Mouse (Mus musculus) spleen, adult 2 months (tissue): ENCODE data around the gene Stap2.

Source experiments
- CTCF ChIP-seq: fragments of 200-500 bp; IDR thresholded peaks from 2 replicates; pipeline ENCODE4 v1.5.1; 2011; ENCODE audit warnings: mild to moderate bottlenecking, inconsistent platforms; ENCODE audit not compliant: insufficient read depth, insufficient read length, insufficient replicate concordance; ENCODE audit errors: extremely low read depth
- POLR2A ChIP-seq: fragments of 200-500 bp; IDR thresholded peaks from 2 replicates; pipeline ENCODE4 v1.6.1; 2011; ENCODE audit warnings: low read depth, low read length, inconsistent platforms

DNA sequence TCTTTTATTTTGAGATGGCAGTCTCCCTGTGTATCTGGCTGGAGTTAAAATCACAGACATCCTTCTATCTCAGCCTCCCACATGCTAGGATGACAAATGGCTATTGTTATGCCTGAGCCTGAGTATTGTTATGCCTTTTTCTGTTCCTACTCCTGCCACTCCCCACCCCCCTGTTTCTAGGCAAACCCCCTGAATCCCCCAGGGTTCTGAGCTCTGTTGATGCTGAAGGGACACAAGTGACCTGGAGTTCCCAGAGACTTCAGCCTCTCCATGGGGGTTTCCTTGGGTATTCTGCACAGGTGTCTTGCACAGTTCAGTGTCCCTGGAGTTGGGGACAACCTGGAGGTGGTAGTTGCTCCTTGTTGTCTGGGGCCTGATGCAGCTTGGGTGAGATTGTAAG, 53.3 kb downstream of the Stap2 start:
- TF ChIP-seq POLR2A (no peak), CTCF (no peak)
